Mouse (Mus musculus) cerebellum, adult 9-11 months (tissue): ENCODE results near the gene Slc1a5.

Experiments
- DNase-seq: peaks from one replicate; pipeline ENCODE4 v3.0.0; 2022

Gene Slc1a5

DNA sequence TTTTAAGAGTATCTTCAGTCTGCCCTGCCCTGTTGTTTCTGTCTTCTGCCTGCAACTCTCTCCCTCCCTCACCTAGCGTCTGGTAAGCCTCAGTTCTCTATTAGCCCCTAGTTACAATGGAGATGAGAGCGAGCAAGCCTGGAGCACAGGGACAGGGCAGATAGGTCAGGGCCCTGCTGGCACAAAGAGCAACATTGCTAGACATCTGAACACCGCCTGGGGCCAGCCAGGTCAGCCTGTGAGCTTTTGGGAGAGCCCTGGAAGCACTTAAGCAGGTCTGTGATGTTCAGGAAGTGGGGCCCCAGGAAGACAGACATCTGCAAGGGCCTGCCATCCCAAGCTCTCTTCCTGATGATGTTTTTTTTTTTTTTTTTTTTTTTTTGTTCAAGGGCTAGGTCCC lies 40.0 kb downstream of the Slc1a5 start:
- peak; percentile 30 for DNase-seq

DNA sequence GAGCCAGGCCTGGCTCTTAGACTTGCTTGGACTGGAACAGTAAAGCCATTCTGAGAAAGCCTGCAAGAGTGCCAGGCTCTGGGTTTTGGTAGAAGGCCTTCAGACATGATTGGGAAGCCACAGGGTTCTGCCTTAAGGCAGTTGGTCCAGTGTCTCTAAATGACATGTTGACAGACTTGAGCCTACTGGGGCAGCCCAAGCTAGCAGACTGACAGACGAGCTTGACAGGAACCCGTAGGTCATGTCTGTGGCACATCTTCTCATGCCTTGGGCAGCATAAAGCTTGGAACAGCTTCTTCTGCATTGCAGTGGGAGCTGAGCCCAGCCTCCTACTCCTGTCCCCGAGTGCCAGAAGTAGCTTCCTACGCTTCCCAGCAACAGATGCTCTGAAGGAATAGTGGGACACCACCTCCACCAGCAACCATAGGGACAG lies 40.5 kb downstream of the Slc1a5 start:
- DNase-seq = peak; percentile 66

DNA sequence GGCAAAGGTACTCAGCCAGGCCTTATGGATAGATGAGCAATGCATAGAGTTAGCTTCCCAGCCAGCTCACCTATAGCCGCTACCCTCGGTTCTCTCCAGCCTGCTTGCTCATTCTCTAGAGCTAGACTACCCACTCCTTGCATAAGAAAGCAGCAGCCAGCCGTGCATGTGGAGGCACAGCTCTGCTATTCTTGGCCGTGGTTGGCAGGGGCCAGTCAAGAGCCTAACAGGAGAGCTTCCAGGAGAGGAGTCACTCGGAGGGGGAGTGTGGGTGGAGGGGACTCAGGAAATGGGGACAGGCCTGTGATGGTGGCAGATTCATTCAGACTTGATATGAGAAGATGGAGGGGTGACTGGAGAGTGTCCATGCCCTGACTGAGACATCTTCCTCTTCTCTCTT lies 42.6 kb downstream of the Slc1a5 start:
- DNase-seq = peak; percentile 55

DNA sequence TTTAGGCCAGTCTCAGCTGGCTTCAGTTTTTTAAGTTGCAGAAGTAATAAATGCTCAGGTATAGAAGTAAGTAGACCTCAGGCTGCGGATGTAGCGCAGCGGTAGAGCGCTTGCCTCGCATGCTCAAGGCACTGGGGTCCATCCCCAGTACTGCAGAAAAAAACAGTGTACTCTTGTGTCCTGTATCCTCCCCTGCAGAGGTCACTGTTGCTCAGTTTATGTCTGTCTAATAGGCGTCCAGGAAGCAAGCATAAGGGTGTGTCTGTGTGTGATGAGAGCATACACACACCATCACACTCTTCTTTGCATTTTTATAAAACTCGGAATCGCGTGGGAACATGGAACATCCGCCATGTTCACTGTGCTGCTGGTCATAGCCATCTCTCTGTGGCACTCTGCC lies 44.6 kb downstream of the Slc1a5 start:
- no peak for DNase-seq

DNA sequence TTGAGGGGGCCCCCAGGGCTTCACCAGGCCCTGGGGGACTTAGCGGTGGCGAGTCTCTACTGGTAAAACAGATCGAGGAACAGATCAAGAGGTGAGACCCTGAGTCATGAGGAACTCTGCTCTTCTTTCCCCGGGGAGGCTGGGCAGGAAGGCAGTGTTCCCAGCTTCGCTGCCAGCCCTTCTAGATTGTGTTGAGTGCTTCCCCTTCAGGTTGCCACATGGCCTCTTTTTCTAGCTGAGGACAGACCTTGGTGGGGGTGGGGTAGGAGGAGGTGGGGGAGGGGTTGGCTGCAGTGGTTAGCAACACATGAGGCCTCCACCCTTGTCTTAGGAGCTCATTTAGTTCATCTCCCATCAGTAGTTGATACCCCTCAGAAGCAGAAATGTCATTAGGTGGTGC lies 45.4 kb downstream of the Slc1a5 start:
- no peak for DNase-seq

DNA sequence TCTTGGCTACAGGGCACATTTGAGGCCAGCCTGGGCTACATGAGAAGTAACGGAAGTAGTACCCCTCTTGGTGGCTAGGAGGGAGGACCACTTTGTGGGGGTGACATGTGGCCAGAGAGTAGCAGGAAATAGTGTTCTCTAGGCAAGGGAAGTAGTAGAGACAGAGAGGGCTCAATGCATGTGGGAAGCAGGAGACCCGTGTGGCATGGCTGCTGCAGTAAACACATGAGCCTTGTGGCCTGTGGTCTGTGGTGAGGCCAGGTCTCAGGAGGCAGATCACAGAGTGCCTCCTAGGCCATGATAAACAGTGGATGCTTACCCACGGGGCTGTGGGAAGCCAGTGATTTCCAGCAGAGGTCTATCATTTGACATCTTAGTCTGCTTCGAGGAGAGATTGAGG lies 46.1 kb downstream of the Slc1a5 start:
- DNase-seq = no peak

DNA sequence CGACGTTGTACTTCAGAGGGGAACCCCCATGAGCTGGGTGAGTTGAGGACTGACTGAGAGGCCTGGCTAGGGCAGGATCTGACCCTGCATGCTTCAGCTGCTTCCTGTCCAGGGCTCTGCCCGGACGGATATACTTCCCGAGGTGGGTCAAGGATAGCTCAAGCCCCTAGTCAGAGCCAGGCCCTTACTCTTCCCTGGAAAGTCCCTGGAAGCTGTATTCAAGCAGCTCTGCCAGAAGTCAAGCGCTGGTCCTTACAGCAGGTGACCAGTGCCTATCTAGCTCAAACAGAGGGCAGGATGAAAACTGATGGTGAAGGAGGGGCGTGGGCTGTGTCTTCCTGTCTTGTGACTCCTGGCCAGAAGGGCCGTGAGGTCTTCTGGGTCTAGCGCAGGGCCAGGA lies 49.3 kb downstream of the Slc1a5 start:
- DNase-seq = no peak

DNA sequence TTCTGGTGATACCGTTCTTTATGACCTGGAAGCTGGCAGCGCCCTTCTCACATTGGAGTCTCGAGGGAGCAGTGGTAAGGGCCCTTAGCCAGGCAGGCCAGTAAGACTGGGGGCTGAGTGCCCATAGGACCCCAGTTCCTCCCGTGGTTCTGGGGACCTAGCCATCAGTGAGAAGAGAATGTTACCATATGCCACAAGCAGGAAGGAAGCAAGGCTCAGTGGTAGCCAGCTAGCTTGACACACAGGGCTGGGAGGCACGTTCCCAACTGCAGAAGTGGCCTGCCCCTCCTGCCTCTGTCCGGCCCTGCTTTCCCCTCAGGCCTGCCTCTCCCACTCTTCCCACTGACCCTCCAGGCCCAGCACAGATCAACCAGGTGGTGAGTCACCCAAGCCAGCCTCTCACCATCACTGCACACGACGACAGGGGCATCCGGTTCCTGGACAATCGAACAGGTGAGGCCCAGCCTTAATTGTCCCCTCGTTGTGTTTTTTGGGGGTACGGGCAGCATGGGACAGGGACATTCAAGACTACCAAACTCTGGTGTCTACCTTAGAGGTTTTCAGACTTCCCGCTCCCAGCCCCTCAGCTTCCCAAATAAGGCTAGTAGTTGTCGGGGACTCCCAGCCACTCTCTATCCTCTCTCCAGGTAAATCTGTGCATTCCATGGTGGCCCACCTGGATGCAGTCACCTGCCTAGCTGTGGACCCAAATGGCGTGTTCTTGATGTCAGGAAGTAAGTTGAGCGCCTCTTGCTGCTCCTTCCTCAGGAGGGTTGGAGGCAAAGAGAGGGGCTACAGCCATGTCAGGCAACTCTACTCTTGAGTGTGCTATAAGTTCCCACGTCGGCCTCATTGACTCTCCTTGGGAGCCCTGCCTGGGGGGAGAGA lies 57.0 kb downstream of the Slc1a5 start:
- DNase-seq = no peak

DNA sequence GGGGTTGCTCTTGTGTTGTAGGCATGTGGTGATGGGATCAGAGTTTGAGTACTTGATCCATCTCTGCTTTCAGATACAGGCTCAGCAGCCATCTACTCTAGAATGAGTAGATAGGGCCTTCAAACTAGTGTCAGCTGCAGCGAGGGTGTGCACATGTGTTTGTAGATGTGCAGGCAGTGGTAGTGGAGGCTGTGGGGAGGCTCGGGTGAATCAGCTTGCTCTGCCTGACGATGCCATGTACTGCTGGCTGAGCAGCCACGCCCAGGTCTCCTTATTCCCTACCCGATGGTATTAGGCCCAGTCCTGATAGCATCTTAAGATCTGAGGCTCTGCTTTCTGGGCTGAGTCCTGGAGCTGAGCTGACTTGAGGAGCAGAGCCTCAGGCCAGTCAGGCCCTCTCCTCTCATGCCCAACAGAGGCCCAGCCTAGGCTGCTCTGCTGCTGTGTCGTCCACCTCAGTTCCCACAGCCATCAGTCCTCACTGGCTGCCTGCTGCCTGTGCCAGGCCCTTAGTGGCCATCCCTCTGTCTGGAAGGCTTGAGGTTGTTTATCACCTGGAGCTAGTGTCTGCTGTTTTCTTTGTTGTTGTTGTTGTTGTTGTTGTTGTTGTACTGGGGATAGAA lies 57.8 kb downstream of the Slc1a5 start:
- no peak for DNase-seq

DNA sequence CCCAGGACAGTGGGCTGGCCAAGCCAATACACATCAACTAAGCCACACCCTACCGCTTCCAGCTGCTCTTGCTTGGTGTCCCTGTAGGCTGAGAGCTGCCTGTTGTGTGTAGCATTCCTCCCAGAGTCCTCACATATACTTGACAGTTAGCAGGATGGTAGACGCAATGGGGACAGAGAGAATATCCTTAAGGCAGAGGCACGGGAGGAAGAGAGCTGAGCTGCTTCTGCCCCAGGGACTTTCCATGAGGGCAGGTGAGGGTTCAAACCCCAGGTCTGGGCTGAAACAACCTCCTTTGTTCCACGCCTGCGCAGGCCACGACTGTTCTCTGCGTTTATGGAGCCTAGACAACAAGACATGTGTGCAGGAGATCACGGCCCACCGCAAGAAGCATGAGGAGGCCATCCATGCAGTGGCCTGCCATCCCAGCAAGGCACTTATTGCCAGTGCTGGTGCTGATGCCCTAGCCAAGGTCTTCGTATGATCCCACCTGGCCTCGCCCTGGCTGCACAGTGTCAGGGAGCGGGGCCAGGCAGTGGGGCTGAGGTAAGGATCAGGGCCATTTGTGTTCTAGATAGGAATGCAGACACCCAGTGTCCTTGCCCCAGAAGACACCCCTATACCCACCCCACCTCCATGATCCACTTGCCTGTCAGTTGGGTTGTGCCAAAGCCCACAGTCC lies 58.4 kb downstream of the Slc1a5 start:
- no peak for DNase-seq

DNA sequence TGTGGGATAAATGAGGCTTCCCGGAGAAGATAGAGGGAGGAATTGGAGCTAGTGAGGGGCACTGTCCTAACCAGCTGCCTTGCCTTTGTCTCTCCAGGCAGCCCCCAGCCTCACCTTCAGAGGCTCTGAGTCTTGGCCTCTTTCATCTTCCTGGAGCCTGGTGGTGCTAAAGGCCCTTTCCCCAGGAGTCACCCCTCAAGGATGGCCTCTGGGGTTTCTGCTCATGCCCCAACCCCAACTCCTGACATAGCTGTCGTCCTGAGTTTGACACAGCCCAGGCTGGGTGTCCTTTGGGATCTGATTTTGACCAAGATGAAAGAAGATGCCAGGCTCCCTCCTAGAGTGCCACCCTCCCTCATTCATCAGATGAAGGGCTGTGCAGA lies 59.0 kb downstream of the Slc1a5 start:
- no peak for DNase-seq

DNA sequence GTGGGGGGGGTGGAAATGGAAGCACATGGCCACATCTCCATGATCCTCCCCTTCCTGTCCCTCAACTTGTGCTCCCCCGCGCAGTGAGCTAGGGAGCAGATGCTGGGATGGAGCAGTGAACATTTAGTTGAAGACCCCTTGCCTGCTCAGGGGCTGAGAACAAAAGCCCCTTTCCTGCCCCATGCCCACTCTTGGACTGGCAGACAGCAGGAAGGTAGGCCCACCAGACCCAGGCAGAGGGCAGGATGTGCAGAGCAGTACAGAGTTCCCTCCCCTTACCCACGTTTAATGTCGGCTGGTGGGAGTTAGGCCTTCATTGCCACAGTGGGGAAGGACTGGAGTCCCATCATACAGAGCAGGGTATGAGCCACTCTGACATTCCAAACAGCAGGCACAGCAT lies 59.9 kb downstream of the Slc1a5 start:
- no peak for DNase-seq

DNA sequence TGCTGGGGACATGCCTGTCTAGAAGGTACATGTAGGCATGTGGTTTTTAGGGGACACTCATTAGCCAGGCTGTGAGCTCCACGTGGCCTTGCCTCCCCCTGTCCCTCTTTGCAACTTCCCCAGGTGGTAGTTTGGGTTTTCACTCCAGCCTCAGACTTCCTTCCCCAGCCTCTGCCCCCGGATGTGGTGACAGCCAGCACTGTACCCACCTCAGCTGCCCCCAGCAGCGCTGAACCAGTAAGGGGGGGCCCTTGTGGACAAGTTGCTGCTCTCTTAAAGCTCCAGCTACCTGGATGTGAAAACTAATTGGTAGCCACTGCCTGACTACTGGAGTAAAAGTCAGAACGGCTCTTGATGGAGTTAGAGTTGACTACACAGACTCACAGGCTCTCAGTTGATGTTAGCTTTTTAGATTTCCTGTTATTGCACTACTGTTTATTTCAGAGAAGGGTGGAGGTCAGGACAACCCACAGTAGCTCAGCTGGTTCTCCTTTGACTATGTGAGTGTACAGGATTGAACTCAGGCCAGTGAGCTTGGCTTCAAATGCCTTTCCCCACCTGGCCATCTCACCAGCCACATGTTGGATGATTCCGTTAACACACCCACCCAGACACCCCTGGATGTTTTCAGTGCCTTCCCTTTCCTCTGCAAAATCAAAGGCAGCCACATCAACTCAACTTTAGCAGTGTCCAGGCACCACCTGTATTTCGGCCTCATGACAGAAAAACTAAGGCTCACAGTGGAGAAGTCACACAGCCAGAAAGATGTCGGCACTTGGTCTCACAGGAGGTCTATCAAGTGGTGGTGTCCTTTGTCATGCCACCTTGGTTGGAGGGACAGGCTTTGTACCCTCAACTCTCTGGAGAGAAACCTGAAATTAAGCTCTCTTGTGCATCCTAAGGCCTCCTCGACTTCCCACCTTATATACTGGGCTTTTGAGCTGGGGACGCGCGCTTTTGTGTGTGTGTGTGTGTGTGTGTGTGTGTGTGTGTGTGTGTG lies 60.7 kb downstream of the Slc1a5 start:
- DNase-seq = no peak

DNA sequence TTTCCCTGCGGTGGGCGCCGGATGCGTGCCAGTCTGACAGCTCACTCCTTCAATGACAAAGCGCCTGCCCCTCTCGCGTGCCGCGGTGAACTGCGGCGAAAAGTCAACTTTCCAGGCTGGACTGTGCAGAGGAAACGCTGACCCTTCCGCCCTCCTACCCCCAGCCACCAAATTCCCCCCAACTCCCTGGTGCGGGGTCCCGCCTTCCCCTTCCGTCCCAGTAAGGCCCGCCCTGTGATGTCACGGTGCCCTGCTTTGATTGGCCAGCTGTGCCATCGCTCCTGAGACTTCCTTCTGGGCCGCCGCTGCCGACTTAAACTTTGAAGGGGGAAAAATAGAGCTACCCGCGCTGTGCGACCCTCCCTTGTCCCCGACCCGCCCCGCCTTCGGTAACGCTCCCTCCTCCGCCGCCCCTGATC lies 61.5 kb downstream of the Slc1a5 start, which contains the start of gene Prkd2:
Gene Prkd2 (plus strand): TSS at position 258 of the 419 bp plus-strand sequence.
- peak; percentile 86 for DNase-seq

DNA sequence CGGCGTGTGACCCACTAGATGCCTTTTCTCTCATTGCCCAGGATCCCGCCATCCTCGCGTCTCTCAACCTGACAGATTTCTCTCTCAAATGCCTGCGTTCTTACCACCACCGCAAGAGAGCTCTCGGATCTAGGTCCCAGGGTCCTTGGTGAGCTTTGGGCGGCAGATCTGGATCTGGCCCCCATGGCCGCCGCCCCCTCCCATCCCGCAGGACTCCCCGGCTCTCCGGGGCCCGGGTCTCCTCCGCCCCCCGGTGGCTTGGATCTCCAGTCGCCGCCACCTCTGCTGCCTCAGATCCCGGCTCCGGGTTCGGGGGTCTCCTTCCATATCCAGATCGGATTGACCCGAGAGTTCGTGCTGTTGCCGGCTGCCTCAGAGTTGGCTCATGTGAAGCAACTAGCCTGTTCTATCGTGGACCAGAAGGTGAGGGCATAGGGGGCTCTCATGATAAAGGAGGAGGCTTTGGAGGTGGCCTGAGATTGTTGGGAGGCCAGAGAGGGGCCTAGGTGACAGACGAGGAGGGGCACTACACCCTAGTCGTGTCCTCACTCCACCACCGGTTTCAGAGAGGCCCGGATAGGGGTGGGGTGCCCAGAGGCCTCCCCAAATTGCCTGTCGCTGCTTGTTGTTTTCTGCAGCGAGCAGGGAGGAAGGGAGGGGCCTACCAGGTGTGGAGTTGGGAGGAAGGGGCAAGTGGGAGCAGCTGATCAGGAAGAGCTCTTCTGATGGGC lies 62.5 kb downstream of the Slc1a5 start:
- DNase-seq = peak; percentile 51

DNA sequence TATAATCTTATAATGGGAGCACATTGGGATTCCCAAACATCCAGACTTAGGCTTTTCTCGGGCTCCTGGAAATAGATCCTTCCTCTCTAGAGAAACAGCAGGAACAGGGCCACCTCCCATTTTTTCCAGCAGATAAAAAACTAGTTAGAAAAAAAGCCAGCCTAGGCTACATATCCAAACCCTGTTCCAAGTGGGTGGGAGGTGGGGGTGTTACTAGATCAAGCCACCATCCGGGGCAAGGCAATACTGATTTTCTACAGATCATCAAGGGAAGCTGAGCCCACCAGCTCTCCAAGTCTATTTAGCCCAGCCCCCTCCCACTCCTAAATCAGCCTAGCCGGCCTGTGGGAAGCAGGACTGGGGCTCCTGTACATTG lies 63.5 kb downstream of the Slc1a5 start:
- no peak for DNase-seq

DNA sequence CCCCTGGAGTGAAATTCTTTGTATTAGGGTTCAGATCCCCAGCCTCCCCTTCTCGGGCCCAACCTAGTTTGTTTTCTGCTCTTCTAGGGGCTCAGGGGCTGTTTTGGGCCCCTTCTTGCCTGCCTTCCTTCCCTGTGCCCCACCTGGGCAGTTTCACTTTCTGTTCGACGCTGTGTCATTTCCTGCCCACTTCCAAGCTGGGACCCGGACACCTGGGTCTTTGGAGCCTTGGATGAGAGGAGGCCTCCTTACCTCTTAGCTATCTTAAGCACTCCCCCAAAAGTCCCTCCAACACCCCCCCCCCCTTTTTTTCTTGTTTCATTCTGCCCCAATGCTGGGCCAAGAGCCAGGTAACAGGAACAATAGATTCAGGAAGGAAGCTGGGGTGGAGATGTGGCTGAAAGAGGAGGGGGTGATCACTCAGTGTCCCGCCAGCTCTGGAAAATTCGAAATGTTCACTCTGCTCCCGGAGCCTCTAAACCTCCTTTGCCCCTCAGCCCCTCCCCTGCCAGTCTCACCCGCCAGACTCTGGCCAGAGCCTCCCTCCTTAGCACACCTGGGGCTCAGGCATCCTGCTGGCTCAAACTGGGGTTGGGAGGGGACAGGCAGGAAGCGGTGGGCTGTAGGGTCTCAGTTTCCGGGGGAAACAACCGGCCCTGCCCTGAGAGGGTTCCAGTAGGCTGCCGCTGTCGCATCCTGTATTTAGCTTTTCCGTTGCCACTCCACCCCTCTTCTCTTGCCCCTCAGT lies 64.1 kb downstream of the Slc1a5 start:
- no peak for DNase-seq

DNA sequence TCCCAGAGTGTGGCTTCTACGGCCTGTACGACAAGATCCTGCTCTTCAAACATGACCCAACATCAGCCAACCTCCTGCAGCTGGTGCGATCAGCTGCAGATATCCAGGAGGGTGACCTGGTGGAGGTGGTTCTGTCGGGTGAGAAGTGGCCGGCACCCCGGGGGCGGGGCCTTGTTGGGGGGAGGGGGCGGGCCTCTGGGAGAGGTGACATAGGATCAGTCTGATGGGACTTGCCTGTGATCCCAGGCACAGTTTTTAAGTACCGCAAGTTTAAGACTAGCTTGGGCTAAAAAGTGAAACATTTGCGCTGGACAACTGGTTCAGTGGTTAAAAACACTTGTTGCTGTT lies 64.7 kb downstream of the Slc1a5 start:
- no peak for DNase-seq

DNA sequence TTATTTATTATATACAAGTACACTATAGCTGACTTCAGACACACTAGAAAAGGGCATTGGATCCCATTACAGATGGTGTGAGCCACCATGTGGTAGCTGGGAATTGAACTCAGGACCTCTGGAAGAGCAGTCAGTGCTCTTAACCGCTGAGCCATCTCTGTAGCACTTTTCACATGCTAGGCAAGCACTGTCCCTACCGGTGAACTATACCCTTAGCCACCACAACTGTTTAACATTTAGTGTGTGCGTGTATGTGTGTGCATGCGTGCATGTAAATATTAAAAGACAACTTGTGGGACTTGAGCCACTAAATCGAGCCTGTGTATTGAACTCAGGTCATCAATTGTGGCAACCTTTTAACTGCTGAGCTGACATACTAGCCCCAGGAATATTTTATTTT lies 65.6 kb downstream of the Slc1a5 start:
- no peak for DNase-seq

DNA sequence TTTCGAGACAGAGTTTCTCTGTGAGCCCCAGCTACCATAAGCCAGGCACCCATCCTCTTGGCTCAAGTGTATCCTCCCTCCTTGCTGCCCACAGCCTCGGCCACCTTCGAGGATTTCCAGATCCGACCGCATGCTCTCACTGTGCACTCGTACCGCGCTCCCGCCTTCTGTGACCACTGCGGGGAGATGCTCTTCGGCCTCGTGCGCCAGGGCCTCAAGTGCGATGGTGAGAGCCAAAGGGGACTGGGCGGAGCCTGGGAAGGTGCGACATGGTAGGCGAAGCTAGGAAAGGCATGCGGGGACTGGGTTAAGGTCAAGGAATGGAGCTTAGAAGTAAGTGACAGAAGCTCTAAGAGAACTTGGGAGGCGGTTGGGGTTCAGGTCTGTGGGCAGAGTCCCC lies 66.4 kb downstream of the Slc1a5 start:
- no peak for DNase-seq
